Mouse (Mus musculus) CD4-positive, CD25-positive, alpha-beta regulatory T cell (primary cell): Measurements from ENCODE around the gene Syngr1. TPM values are rescaled to one million over a fixed set of nuclear protein-coding genes. Genes with fewer than 3 reads are reported as not detected.

Experiments used
- polyA plus RNA-seq: library from polyadenylated mRNA; unstranded; fragments of 100-300 nt; shearing (Covaris generic); gene quantifications from one replicate; pipeline ENCODE4 v1.2.1, GENCODE M21; 2017

The Syngr1 gene
- polyA plus RNA-seq: 1.1 TPM

DNA sequence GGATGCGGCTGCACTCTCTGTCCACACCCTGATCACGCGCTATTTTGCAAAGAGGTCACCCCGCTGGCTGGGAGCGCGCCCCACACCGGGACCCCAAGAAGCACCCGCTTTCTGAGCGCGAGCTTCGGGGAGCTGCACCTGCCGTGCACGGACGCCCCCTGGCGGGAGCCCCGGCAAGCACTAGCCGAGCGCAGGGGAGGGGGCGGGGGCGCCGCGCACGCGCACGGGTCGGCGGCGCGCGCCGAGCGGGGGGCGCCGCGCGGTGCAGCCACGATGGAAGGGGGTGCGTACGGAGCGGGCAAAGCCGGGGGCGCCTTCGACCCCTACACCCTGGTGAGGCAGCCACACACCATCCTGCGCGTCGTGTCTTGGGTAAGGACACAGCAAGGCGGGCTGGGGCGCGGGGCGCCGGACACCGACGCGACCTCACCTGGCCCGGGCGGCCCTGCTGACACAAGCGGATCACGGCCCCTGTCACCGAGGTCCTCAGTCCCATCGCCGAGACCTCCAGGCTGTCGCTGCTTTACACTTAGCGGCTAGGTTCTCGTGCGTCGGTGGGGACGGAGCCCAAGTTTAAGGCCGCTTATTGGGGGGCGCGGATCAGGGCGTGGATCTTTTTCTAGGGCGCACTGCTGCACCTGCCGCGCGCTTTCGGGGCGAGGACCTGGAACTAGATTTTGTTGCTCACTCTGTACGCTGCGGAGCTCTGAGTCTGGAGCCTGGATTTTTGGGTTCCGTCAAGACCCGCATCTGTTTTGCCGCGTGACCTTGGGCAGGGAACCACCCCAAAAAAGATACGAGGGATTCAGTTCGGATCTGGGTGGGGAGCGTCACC is at the start of gene Syngr1, which contains the start of gene Rpl3:
Gene Syngr1, plus strand, starts transcription at position 214 of the 835 bp plus-strand sequence.
Gene Rpl3, minus strand, starts transcription at position 748 of the 835 bp plus-strand sequence.

DNA sequence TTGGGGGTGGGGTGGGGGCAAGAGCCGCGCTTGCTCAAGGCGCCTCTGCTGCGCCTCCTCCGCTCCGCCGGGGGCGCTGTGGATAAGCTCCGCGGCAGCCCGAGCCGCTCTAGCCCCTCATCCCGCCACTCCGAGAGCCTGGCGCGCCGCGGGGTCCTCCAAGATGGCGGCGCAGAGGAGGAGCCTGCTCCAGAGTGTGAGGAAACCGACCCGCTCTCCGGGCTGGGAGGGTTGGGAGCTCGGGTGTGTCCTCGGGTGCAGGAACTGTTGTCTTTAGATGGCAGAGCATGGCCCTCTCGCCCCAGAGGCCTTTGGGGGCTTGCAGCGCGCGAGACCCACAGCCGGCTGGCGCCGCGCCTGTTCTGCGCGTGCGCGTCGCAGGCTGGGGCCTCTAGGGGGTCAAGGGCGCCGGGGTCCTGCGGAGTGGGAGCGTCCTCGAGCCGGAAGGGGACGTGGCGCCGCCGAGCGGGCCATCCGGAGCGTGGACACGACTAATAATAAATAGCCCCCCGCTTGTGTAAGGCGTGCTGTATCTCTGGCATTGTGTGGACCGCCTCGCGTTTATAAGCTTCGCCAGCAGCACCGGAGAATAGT is 42.0 kb downstream of the Syngr1 start, which contains the start of gene Tab1:
Gene Tab1, plus strand, starts transcription at position 135 of the 594 bp plus-strand sequence.

Other genes with a start within 250 kb of the Syngr1 start
- gene Apobec3, start 199.7 kb upstream of the Syngr1 start, polyA plus RNA-seq: 384 TPM
- gene Cbx7, start 120.2 kb upstream of the Syngr1 start, polyA plus RNA-seq: 179 TPM
- gene Pdgfb, start 76.4 kb upstream of the Syngr1 start, polyA plus RNA-seq: 2.0 TPM
- 1,367 TPM for gene Rpl3, start 534 bp downstream of the Syngr1 start, polyA plus RNA-seq
- 29.7 TPM for gene Tab1, start 41.8 kb downstream of the Syngr1 start, polyA plus RNA-seq
- gene Mgat3, start 82.4 kb downstream of the Syngr1 start, polyA plus RNA-seq: not detected
- 29.1 TPM for gene Mief1, start 142.7 kb downstream of the Syngr1 start, polyA plus RNA-seq
- not detected for gene AC140267.1, start 144.5 kb downstream of the Syngr1 start, polyA plus RNA-seq
- gene Atf4, start 163.8 kb downstream of the Syngr1 start, polyA plus RNA-seq: 97.4 TPM
- gene Rps19bp1, start 173.0 kb downstream of the Syngr1 start, polyA plus RNA-seq: 30.2 TPM
- 0.05 TPM for gene Cacna1i, start 195.9 kb downstream of the Syngr1 start, polyA plus RNA-seq